Mouse (Mus musculus) thymus, adult 2 months (tissue): ENCODE results near the gene Zfp184. TPM values are rescaled to one million over a fixed set of nuclear protein-coding genes. Genes with fewer than 3 reads are reported as not detected.

Experiments
- DNase-seq: peaks from one replicate; pipeline ENCODE4 v3.0.0; 2021
- H3K27ac ChIP-seq: fragments of 200-500 bp; 2 replicates; pipeline ENCODE4 v1.5.1; 2012; ENCODE audit warnings: low read length, control low read depth; ENCODE audit not compliant: control insufficient read depth, insufficient read depth
- H3K27me3 ChIP-seq: fragments of 200-500 bp; 2 replicates; pipeline ENCODE4 v1.6.1; 2012; ENCODE audit warnings: mild to moderate bottlenecking, low read length, moderate library complexity, mixed read lengths; ENCODE audit not compliant: control insufficient read depth, insufficient read depth
- H3K36me3 ChIP-seq: fragments of 200-500 bp; 2 replicates; pipeline ENCODE4 v1.6.1; 2012; ENCODE audit warnings: mild to moderate bottlenecking, low read length, moderate library complexity; ENCODE audit not compliant: control insufficient read depth, insufficient read depth
- H3K4me1 ChIP-seq: fragments of 200-500 bp; replicated peaks from 2 replicates; pipeline ENCODE4 v1.6.1; 2012; ENCODE audit warnings: low read length; ENCODE audit not compliant: control insufficient read depth, insufficient read depth
- H3K4me3 ChIP-seq: fragments of 200-500 bp; 2 replicates; pipeline ENCODE4 v1.5.1; 2012; ENCODE audit warnings: mild to moderate bottlenecking, low read length, control low read depth, moderate library complexity; ENCODE audit not compliant: control insufficient read depth, insufficient read depth
- CTCF ChIP-seq: fragments of 200-500 bp; IDR thresholded peaks from 2 replicates; pipeline ENCODE4 v1.5.1; 2012; ENCODE audit warnings: mild to moderate bottlenecking, control low read depth, low read length, moderate library complexity, borderline replicate concordance; ENCODE audit not compliant: control insufficient read depth, poor library complexity, insufficient read depth; ENCODE audit errors: extremely low read depth
- POLR2A ChIP-seq: fragments of 200-500 bp; IDR thresholded peaks from 2 replicates; pipeline ENCODE4 v1.6.1; 2012; ENCODE audit warnings: mild to moderate bottlenecking, low read length, control low read depth, moderate library complexity; ENCODE audit not compliant: control insufficient read depth, poor library complexity, insufficient read depth; ENCODE audit errors: extremely low read depth
- WGBS: fragments of 180-500 bp; shearing (Covaris S2); methylation state at CpG from one replicate; pipeline ENCODE4 v1.1.7; 2018; 5-methylcytosine and 5-hydroxymethylcytosine counted together
- polyA plus RNA-seq: library from polyadenylated mRNA; depleted of rRNA; stranded (reverse); fragments of >200 nt; gene quantifications from 2 replicates; pipeline ENCODE4 v1.2.3, GENCODE M21; 2012

Zfp184 gene
- polyA plus RNA-seq, 1 experiment: 1.1 TPM

GRCm38 (mm10) chr13:21996101-21996839, 51.4 kb downstream of the Zfp184 start:
- Histone ChIP-seq H3K4me1 (peaks cover 9% of the 10 kb centered on the region; the same call in 1 of the 2 replicates), H3K27me3 (peaks cover 15% of the 10 kb centered on the region), H3K4me3 (no peak overlapping the region), H3K27ac (no peak overlapping the region), H3K36me3 (no peaks in the 10 kb centered on the region)
- WGBS: 6% methylated on average over 12 of the region's 12 CpGs
- DNase-seq: no peak
- TF ChIP-seq CTCF (no peak), POLR2A (no peak)

GRCm38 (mm10) chr13:21996840-21997185, 51.9 kb downstream of the Zfp184 start:
- Histone ChIP-seq H3K36me3 (no peaks in the 10 kb centered on the region), H3K4me1 (peaks cover 12% of the 10 kb centered on the region), H3K27me3 (peaks cover 15% of the 10 kb centered on the region), H3K27ac (no peak overlapping the region), H3K4me3 (no peak overlapping the region)
- no peak for TF ChIP-seq CTCF
- no peak for TF ChIP-seq POLR2A
- DNase-seq: no peak
- 22% methylated on average over 13 of the region's 13 CpGs for WGBS

- no peak overlapping the region for H3K4me3 ChIP-seq
- H3K27me3 ChIP-seq: peaks cover 15% of the 10 kb centered on the region
- no peaks in the 10 kb centered on the region for H3K36me3 ChIP-seq
- H3K4me1 ChIP-seq: peaks cover 14% of the 10 kb centered on the region
- H3K27ac ChIP-seq: no peak overlapping the region
- no peak for DNase-seq
- no peak for TF ChIP-seq POLR2A
- TF ChIP-seq CTCF: no peak
- WGBS: 33% methylated on average over 21 of the region's 21 CpGs
Measured at GRCm38 (mm10) chr13:21997201-21997820, 52.4 kb downstream of the Zfp184 start.

GRCm38 (mm10) chr13:21997821-21998220, 52.9 kb downstream of the Zfp184 start:
- H3K27me3 ChIP-seq: peaks cover 15% of the 10 kb centered on the region
- no peak overlapping the region for H3K27ac ChIP-seq
- H3K4me1 ChIP-seq: peaks cover 14% of the 10 kb centered on the region
- WGBS: 41% methylated on average over 4 of the region's 4 CpGs
- TF ChIP-seq CTCF: no peak
- TF ChIP-seq POLR2A: no peak
- no peak for DNase-seq
- no peak overlapping the region for H3K4me3 ChIP-seq
- no peaks in the 10 kb centered on the region for H3K36me3 ChIP-seq

- Histone ChIP-seq H3K36me3 (no peaks in the 10 kb centered on the region), H3K4me1 (peaks cover 14% of the 10 kb centered on the region), H3K27ac (no peak overlapping the region), H3K27me3 (peaks cover 15% of the 10 kb centered on the region), H3K4me3 (no peak overlapping the region)
- TF ChIP-seq POLR2A (no peak), CTCF (no peak)
- no peak for DNase-seq
- 65% methylated on average over 3 of the region's 3 CpGs for WGBS
Measured at GRCm38 (mm10) chr13:21998412-21998811, 53.5 kb downstream of the Zfp184 start.

GRCm38 (mm10) chr13:21999147-21999546, 54.3 kb downstream of the Zfp184 start:
- no peak for DNase-seq
- peaks cover 15% of the 10 kb centered on the region for H3K27me3 ChIP-seq
- no peak for TF ChIP-seq CTCF
- H3K36me3 ChIP-seq: no peaks in the 10 kb centered on the region
- H3K27ac ChIP-seq: no peak overlapping the region
- peaks cover 14% of the 10 kb centered on the region for H3K4me1 ChIP-seq
- 90% methylated on average over 4 of the region's 4 CpGs for WGBS
- no peak overlapping the region for H3K4me3 ChIP-seq

- Histone ChIP-seq H3K4me3 (no peak overlapping the region), H3K27me3 (peaks cover 9% of the 10 kb centered on the region), H3K27ac (no peak overlapping the region), H3K36me3 (no peaks in the 10 kb centered on the region), H3K4me1 (peaks cover 14% of the 10 kb centered on the region)
- 26% methylated on average over 2 of the region's 2 CpGs for WGBS
- TF ChIP-seq CTCF (no peak), POLR2A (no peak)
- DNase-seq: no peak
Measured at GRCm38 (mm10) chr13:22001346-22001745, 56.5 kb downstream of the Zfp184 start.
